Mouse (Mus musculus) myocyte (in vitro differentiated cells): ENCODE results near the gene Iqcn.

ENCODE experiments used
- CEBPB ChIP-seq: IDR thresholded peaks from 2 replicates; pipeline ENCODE4 v1.6.1; 2011; ENCODE audit warnings: mild to moderate bottlenecking, moderate library complexity; ENCODE audit not compliant: poor library complexity, insufficient read depth, severe bottlenecking
- E2F4 ChIP-seq: IDR thresholded peaks from one replicate; pipeline ENCODE4 v1.6.1; 2011; ENCODE audit warnings: mild to moderate bottlenecking, control low read depth, moderate library complexity; ENCODE audit not compliant: insufficient read depth
- MAX ChIP-seq: IDR thresholded peaks from one replicate; pipeline ENCODE4 v1.6.1; 2011; ENCODE audit warnings: low read depth, mild to moderate bottlenecking, control low read depth
- MYOD1 ChIP-seq, 3 experiments: IDR thresholded peaks; one replicate each; pipeline ENCODE4 v1.6.1; 2011; ENCODE audit warnings: control low read depth in 2 of 3, low read depth in 2 of 3, mild to moderate bottlenecking in 2 of 3, moderate library complexity in 1 of 3; ENCODE audit not compliant: insufficient read length in 2 of 3, control insufficient read depth in 1 of 3
- MYOG ChIP-seq, 3 experiments: IDR thresholded peaks; one replicate each; pipeline ENCODE4 v1.6.1; 2011; ENCODE audit warnings: control low read depth in 2 of 3, low read depth in 2 of 3, mild to moderate bottlenecking in 2 of 3; ENCODE audit not compliant: insufficient read length in 2 of 3, control insufficient read depth in 1 of 3, insufficient read depth in 1 of 3
- POLR2A ChIP-seq: IDR thresholded peaks from one replicate; pipeline ENCODE4 v1.6.1; 2011; ENCODE audit warnings: low read depth, mild to moderate bottlenecking, control low read depth, moderate library complexity; ENCODE audit not compliant: insufficient read length
- POLR2AphosphoS2 ChIP-seq: IDR thresholded peaks from one replicate; pipeline ENCODE4 v1.6.1; 2011; ENCODE audit warnings: low read depth, control low read depth; ENCODE audit not compliant: insufficient read length
- REST ChIP-seq: IDR thresholded peaks from one replicate; pipeline ENCODE4 v1.6.1; 2011; ENCODE audit warnings: mild to moderate bottlenecking, control low read depth, moderate library complexity; ENCODE audit not compliant: insufficient read depth, insufficient read length
- TCF12 ChIP-seq: IDR thresholded peaks from one replicate; pipeline ENCODE4 v1.6.1; 2011; ENCODE audit warnings: mild to moderate bottlenecking, control low read depth; ENCODE audit not compliant: poor library complexity, insufficient read depth, severe bottlenecking
- USF1 ChIP-seq: IDR thresholded peaks from one replicate; pipeline ENCODE4 v1.6.1; 2011; ENCODE audit warnings: low read depth, mild to moderate bottlenecking, control low read depth, moderate library complexity

DNA sequence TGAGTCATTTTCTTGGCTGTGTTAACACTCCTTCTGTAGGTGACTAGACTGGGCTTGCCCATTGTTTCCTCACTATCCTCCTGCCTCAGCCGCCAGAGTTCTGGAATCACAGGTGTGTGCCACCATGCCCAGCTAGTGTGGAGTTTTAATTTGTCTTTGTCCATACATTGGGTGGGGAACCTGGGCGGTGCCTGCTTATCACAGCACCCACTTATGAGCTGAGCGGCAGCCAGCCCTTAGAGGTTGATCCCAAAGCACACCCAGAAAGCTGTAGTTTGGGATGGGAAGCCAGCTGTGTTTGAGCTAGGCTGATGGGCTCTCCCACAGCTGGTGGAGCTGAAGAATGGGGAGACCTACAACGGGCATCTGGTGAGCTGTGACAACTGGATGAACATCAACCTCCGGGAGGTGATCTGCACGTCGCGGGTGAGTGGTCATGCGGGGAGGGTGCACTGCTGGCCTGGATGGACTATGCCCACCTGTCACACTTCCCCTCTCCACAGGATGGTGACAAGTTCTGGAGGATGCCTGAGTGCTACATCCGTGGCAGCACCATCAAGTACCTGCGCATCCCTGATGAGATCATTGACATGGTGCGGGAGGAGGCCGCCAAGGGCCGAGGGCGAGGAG is 25.7 kb upstream of the Iqcn start:
- no peak for TF ChIP-seq POLR2A
- no peak for TF ChIP-seq MYOD1 (IDR thresholded peaks at IDR 0.05; ENCODE audit: control insufficient read depth in 1 of 3, insufficient read length in 2 of 3, low read depth in 2 of 3)
- TF ChIP-seq E2F4: no peak
- no peak for TF ChIP-seq TCF12
- TF ChIP-seq MYOG (IDR thresholded peaks at IDR 0.05; ENCODE audit: control insufficient read depth in 1 of 3, insufficient read depth in 1 of 3, insufficient read length in 2 of 3, low read depth in 2 of 3): no peak
- no peak for TF ChIP-seq CEBPB
- no peak for TF ChIP-seq USF1
- TF ChIP-seq MAX: no peak
- no peak for TF ChIP-seq POLR2AphosphoS2
- no peak for TF ChIP-seq REST
